ENCODE assay signal across 8 mouse cellular contexts in genomic region chr16:31319723-31320122, GRCm38 (mm10). TPM values are rescaled to one million over a fixed set of nuclear protein-coding genes. Genes with fewer than 3 reads are reported as not detected.
DNase-seq lines count a peak whose midpoint lies in the region; ATAC-seq and TF ChIP-seq lines count a peak whose summit lies in the region.
"Not testable (repeated sequence)": the region's sequence is repeated elsewhere in the genome, so short reads cannot be mapped to it uniquely, and the experiment has no call there.
"Had no signal": no experiment of that assay in that cellular context is flagged by ENCODE, and none has a peak within 500 bp of the region (broad histone marks: within the 10 kb centered on the region; RNA-seq: fewer than 3 reads in every experiment).

No protein-coding gene starts in this region.

- not testable (repeated sequence) for DNase-seq in left cerebral cortex, adult 2 months (ENCODE audit: extremely low spot score in 1 of 2, low spot score in 2 of 2)

- not testable (repeated sequence) for H3K9me3 ChIP-seq in heart, embryonic 13.5 days; kidney, embryonic 15.5 days (replicated peaks); lung, embryonic 15.5 days; stomach, embryonic 16.5 days (replicated peaks; ENCODE audit: control insufficient read depth, low read length)

- H3K27ac ChIP-seq in brown adipose tissue, adult 24 weeks (replicated peaks; ENCODE audit: low read depth, low read length): peak overlapping the region; percentile 52; the same call in 1 of the 2 replicates
- H3K27ac ChIP-seq in heart, embryonic 13.5 days (replicated peaks): peak overlapping the region; percentile 45
- H3K27ac ChIP-seq in kidney, embryonic 15.5 days: peak overlapping the region; percentile 41; the same call in 1 of the 2 replicates
- H3K27ac ChIP-seq in left cerebral cortex, adult 2 months: not testable (repeated sequence)
- H3K27ac ChIP-seq in lung, embryonic 15.5 days: peak overlapping the region; percentile 59
- 0 out of 2 replicates have a peak overlapping the region, but pooled peaks have one; percentile 10 for H3K27ac ChIP-seq in stomach, embryonic 16.5 days (ENCODE audit: low read length)

- TF ChIP-seq CTCF in left cerebral cortex, adult 2 months (IDR thresholded peaks at IDR 0.05): peak; percentile 10

- not testable (repeated sequence) for ATAC-seq in heart, embryonic 13.5 days (ENCODE audit: extremely low read depth, insufficient number of reproducible peaks, low FRiP score, low TSS enrichment); kidney, embryonic 15.5 days (replicated peaks; ENCODE audit: low FRiP score); lung, embryonic 15.5 days (ENCODE audit: borderline replicate concordance, extremely low read depth, low FRiP score, low TSS enrichment); stomach, embryonic 16.5 days (ENCODE audit: insufficient read depth, low FRiP score)

- H3K27me3 ChIP-seq in heart, embryonic 13.5 days (replicated peaks); kidney, embryonic 15.5 days; lung, embryonic 15.5 days; stomach, embryonic 16.5 days (ENCODE audit: control insufficient read depth, insufficient read depth, low read length): not testable (repeated sequence)

- not testable (repeated sequence) for H3K36me3 ChIP-seq in heart, embryonic 13.5 days; kidney, embryonic 15.5 days; lung, embryonic 15.5 days; stomach, embryonic 16.5 days (ENCODE audit: control insufficient read depth, insufficient read depth, low read length)

- not testable (repeated sequence) for H3K4me2 ChIP-seq in heart, embryonic 13.5 days; kidney, embryonic 15.5 days; lung, embryonic 15.5 days; stomach, embryonic 16.5 days (ENCODE audit: low read depth, low read length)

- H3K4me3 ChIP-seq in brown adipose tissue, adult 24 weeks (ENCODE audit: insufficient read depth, low read depth, low read length); heart, embryonic 13.5 days; kidney, embryonic 15.5 days (replicated peaks); left cerebral cortex, adult 2 months; lung, embryonic 15.5 days; stomach, embryonic 16.5 days (replicated peaks; ENCODE audit: low read length): not testable (repeated sequence)

- 68% methylated on average over 3 of the region's 3 CpGs for WGBS in heart, embryonic 13.5 days
- WGBS in kidney, embryonic 15.5 days: 71% methylated on average over 3 of the region's 3 CpGs
- 67% methylated on average over 3 of the region's 3 CpGs for WGBS in lung, embryonic 15.5 days
- WGBS in stomach, embryonic 16.5 days: 66% methylated on average over 3 of the region's 3 CpGs

- H3K9ac ChIP-seq in heart, embryonic 13.5 days; kidney, embryonic 15.5 days; lung, embryonic 15.5 days; stomach, embryonic 16.5 days (ENCODE audit: low read length): not testable (repeated sequence)

- H3K4me1 ChIP-seq in brown adipose tissue, adult 24 weeks (ENCODE audit: control insufficient read depth, insufficient read depth, insufficient read length, low read length): peaks cover 16% of the 10 kb centered on the region
- not testable (repeated sequence) for H3K4me1 ChIP-seq in heart, embryonic 13.5 days; stomach, embryonic 16.5 days (ENCODE audit: control insufficient read depth, insufficient read depth, low read length)
- peaks cover 15% of the 10 kb centered on the region for H3K4me1 ChIP-seq in kidney, embryonic 15.5 days
- peaks cover 14% of the 10 kb centered on the region; the same call in 1 of the 2 replicates for H3K4me1 ChIP-seq in lung, embryonic 15.5 days

- intact Hi-C loops in left cerebral cortex, adult 2 months (cut with DNase I): not testable (repeated sequence)

RNA-seq across cellular contexts. Expression of gene Apod, which starts 5.1 kb away (rescaled TPM):
- 24.1 and 27.9 TPM in 2 replicates for polyA plus RNA-seq in brown adipose tissue, adult 24 weeks (2012; ENCODE audit: insufficient read depth, insufficient read length, missing spikeins)
- polyA plus RNA-seq in heart, embryonic 13.5 days (2015; fragmentation: Nextera tagmentation; extraction: Ambion mirVana): 0.23 TPM in 1 of 2 replicates, not detected in the other
- 0.36 and 1.0 TPM in 2 replicates for polyA plus RNA-seq in kidney, embryonic 15.5 days (2015; fragmentation: Nextera tagmentation; extraction: Ambion mirVana)
- total RNA-seq in left cerebral cortex, adult 2 months (2021): 100 to 1,000 TPM; 125 to 160 TPM
- 0.60 and 1.3 TPM in 2 replicates for polyA plus RNA-seq in lung, embryonic 15.5 days (2015; fragmentation: Nextera tagmentation; extraction: Ambion mirVana)
- polyA plus RNA-seq in stomach, embryonic 16.5 days (2015; fragmentation: Nextera tagmentation; extraction: Ambion mirVana): 0.83 and 1.5 TPM in 2 replicates
- total RNA-seq: common myeloid progenitor, adult 5-6 weeks had no signal
- polyA plus RNA-seq: heart, embryonic 11.5 days had no signal

RNA-seq across cellular contexts. Expression of gene Ppp1r2, which starts 44.6 kb away (rescaled TPM):
- polyA plus RNA-seq in brown adipose tissue, adult 24 weeks (2012; ENCODE audit: insufficient read depth, insufficient read length, missing spikeins): 47.6 and 54.0 TPM in 2 replicates
- polyA plus RNA-seq in heart, embryonic 13.5 days (2015; fragmentation: Nextera tagmentation; extraction: Ambion mirVana): 92.6 and 93.3 TPM in 2 replicates
- polyA plus RNA-seq in kidney, embryonic 15.5 days (2015; fragmentation: Nextera tagmentation; extraction: Ambion mirVana): 87.7 and 91.7 TPM in 2 replicates
- 100 to 1,000 TPM in 1 of 2 experiments, 10 to 100 TPM in 1; 92.8 to 107 TPM for total RNA-seq in left cerebral cortex, adult 2 months (2021)
- polyA plus RNA-seq in lung, embryonic 15.5 days (2015; fragmentation: Nextera tagmentation; extraction: Ambion mirVana): 107 TPM in 2 replicates
- polyA plus RNA-seq in stomach, embryonic 16.5 days (2015; fragmentation: Nextera tagmentation; extraction: Ambion mirVana): 86.4 and 93.2 TPM in 2 replicates

Comparison
In these comparisons a context has a peak if more than half of its experiments do, and no peak if none do; other contexts are left out.
1. RNA of gene Apod, which starts 5.1 kb away (polyA plus RNA-seq): 24.1 to 27.9 TPM in brown adipose tissue, adult 24 weeks; 0.83 to 1.5 TPM in stomach, embryonic 16.5 days, 0.60 to 1.3 TPM in lung, embryonic 15.5 days, 0.36 to 1.0 TPM in kidney, embryonic 15.5 days and 0.23 TPM in heart, embryonic 13.5 days; every median in the first group is over 10 times any median in the second.